Mouse (Mus musculus): ENCODE results near the gene Gatd1. TPM values are rescaled to one million over a fixed set of nuclear protein-coding genes. Genes with fewer than 3 reads are reported as not detected.
A peak's percentile ranks its signal among the peaks of the same experiment; 100 is the strongest.

The Gatd1 gene
- polyA plus RNA-seq, 1 experiment from 2014 or later, result 49.2 TPM

GRCm38 (mm10) chr7:141373611-141374010 lies 40.3 kb downstream of the Gatd1 start:
- Histone ChIP-seq H3K27me3 (replicated peaks; ENCODE audit: control insufficient read depth, insufficient read depth, low read length) (no peaks in the 10 kb centered on the region), H3K4me2 (ENCODE audit: low read length) (no peak overlapping the region), H3K27ac (ENCODE audit: low read depth) (no peak overlapping the region), H3K4me1 (replicated peaks; ENCODE audit: control insufficient read depth, insufficient read depth, low read length) (0 out of 2 replicates have a peak, but pooled peaks cover 3% of the 10 kb centered on the region), H3K9ac (ENCODE audit: low read length) (no peak overlapping the region), H3K36me3 (ENCODE audit: control insufficient read depth, insufficient read depth, low read length) (no peaks in the 10 kb centered on the region), H3K4me3 (ENCODE audit: low read depth, low read length) (no peak overlapping the region), H3K9me3 (ENCODE audit: control insufficient read depth, low read length) (no peaks in the 10 kb centered on the region)
- WGBS, result 72% methylated on average over 6 of the region's 6 CpGs
- DNase-seq (ENCODE audit: low spot score), result no peak
- no peak for ATAC-seq (replicated peaks; ENCODE audit: low FRiP score, low TSS enrichment, low read depth)

GRCm38 (mm10) chr7:141371942-141372595 lies 41.9 kb downstream of the Gatd1 start:
- Histone ChIP-seq H3K27me3 (replicated peaks; ENCODE audit: control insufficient read depth, insufficient read depth, low read length) (no peaks in the 10 kb centered on the region), H3K4me2 (ENCODE audit: low read length) (no peak overlapping the region), H3K4me1 (replicated peaks; ENCODE audit: control insufficient read depth, insufficient read depth, low read length) (0 out of 2 replicates have a peak, but pooled peaks cover 3% of the 10 kb centered on the region), H3K27ac (ENCODE audit: low read depth) (peak overlapping the region; percentile 38; the same call in 1 of the 2 replicates), H3K36me3 (ENCODE audit: control insufficient read depth, insufficient read depth, low read length) (no peaks in the 10 kb centered on the region), H3K9me3 (ENCODE audit: control insufficient read depth, low read length) (no peaks in the 10 kb centered on the region), H3K4me3 (ENCODE audit: low read depth, low read length) (no peak overlapping the region), H3K9ac (ENCODE audit: low read length) (no peak overlapping the region)
- ATAC-seq (replicated peaks; ENCODE audit: low FRiP score, low TSS enrichment, low read depth), result peak; percentile 60
- WGBS, result 28% methylated on average over 6 of the region's 6 CpGs
- DNase-seq (ENCODE audit: low spot score), result no peak

DNA sequence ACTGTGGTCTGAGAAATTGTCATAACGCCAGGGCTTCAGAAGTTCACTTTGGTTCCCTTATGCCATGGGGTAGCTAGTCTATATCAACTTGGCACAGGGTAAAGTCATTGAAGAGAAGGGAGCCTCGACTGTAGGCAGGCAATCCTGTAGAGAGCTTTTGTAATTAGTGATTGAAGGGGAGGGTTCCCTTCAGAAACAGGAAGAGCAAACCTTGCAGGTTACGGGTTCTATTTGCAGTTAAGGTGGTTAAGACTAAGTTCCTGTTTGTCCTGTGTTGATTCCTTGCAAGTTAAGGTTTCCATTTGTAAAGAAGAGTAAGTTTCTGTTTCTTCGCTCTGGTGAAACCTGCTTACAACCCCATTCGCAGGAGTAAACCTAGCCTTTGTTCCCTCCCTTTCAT lies 44.0 kb downstream of the Gatd1 start:
- no peak overlapping the region for H3K9ac ChIP-seq (ENCODE audit: low read length)
- DNase-seq (ENCODE audit: low spot score), result no peak
- no peaks in the 10 kb centered on the region for H3K27me3 ChIP-seq (replicated peaks; ENCODE audit: control insufficient read depth, insufficient read depth, low read length)
- H3K9me3 ChIP-seq (ENCODE audit: control insufficient read depth, low read length), result no peaks in the 10 kb centered on the region
- H3K4me3 ChIP-seq (ENCODE audit: low read depth, low read length), result no peak overlapping the region
- no peak for ATAC-seq (replicated peaks; ENCODE audit: low FRiP score, low TSS enrichment, low read depth)
- H3K4me2 ChIP-seq (ENCODE audit: low read length), result no peak overlapping the region
- no peaks in the 10 kb centered on the region for H3K36me3 ChIP-seq (ENCODE audit: control insufficient read depth, insufficient read depth, low read length)
- 69% methylated on average over 5 of the region's 5 CpGs for WGBS
- H3K4me1 ChIP-seq (replicated peaks; ENCODE audit: control insufficient read depth, insufficient read depth, low read length), result 0 out of 2 replicates have a peak, but pooled peaks cover 3% of the 10 kb centered on the region
- H3K27ac ChIP-seq (ENCODE audit: low read depth), result no peak overlapping the region

DNA sequence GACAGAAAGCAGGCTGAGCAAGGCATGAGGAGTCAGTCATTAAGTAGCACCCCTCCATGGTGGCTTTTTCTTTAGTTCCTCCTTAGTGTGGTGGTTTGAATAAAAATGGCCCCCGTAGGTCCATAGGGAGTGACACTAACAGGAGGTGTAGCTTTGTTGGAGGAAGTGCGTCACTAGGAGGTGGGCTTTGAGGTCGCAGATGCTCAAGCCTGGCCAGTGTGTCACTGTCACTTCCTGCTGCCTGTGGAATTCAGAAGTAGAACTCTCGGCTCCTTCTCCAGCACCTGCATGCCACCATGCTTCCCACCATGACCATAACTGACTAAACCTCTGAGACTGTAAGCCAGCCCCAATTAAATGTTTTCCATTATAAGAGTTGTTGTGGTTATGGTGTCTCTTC lies 46.6 kb downstream of the Gatd1 start:
- Histone ChIP-seq H3K9me3 (ENCODE audit: control insufficient read depth, low read length) (no peaks in the 10 kb centered on the region), H3K9ac (ENCODE audit: low read length) (no peak overlapping the region), H3K36me3 (ENCODE audit: control insufficient read depth, insufficient read depth, low read length) (no peaks in the 10 kb centered on the region), H3K4me3 (ENCODE audit: low read depth, low read length) (no peak overlapping the region), H3K27ac (ENCODE audit: low read depth) (no peak overlapping the region), H3K4me2 (ENCODE audit: low read length) (no peak overlapping the region), H3K4me1 (replicated peaks; ENCODE audit: control insufficient read depth, insufficient read depth, low read length) (0 out of 2 replicates have a peak, but pooled peaks cover 2% of the 10 kb centered on the region), H3K27me3 (replicated peaks; ENCODE audit: control insufficient read depth, insufficient read depth, low read length) (no peaks in the 10 kb centered on the region)
- no peak for DNase-seq (ENCODE audit: low spot score)
- 90% methylated on average over 4 of the region's 4 CpGs for WGBS
- no peak for ATAC-seq (replicated peaks; ENCODE audit: low FRiP score, low TSS enrichment, low read depth)

DNA sequence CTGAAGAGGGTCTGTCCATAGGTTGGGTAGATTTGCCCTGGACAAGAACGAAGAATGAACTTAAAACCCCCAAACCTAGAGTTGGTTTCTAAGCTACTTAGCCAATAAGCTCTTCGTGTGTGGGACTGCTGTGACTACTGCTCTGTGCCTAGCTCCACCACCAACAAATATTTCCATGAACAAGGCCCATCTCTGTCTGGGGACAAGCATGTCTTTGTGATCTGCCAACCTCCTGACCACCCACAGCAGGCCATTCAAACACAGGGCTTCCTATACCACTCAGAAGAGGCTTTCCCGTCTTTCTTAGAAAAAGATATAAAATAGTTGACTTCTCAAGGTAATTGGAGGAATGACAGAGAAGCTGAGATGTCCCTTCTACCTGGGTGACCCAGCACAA lies 48.9 kb downstream of the Gatd1 start:
- ATAC-seq (replicated peaks; ENCODE audit: low FRiP score, low TSS enrichment, low read depth), result no peak

DNA sequence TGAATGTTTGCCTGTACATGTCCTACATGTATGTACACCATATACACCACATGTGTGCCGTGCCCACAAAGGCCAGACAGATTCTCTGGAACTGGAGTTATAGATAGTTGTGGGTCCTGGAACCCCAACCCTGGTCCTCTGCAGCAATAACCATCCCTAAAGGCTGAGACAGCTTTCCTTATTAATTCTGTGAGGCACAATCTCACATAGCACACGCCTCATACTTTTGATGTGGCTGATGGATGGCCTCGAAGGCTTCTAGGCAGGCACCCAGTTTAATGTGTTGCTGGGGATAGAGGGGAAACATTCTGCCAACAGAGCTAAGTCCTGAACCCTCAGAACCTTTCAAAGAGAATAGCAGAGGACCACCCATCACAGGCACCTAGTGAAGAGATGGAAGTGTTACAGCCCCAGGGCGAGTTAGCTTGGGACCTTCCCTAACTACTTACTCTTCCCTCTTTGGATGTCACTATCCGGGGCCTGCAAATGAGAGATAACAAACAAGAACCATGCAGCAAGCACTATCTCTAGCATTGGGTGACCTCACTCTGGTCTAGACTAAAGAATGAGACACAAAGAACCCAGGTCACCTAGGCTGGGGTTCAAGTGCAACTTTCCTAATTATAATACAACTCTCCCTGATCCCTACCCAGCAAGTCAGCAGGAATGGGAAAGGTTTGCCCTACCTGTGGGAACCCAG lies 49.4 kb downstream of the Gatd1 start:
- Histone ChIP-seq H3K27ac (ENCODE audit: low read depth) (no peak overlapping the region), H3K4me1 (replicated peaks; ENCODE audit: control insufficient read depth, insufficient read depth, low read length) (no peaks in the 10 kb centered on the region), H3K9me3 (ENCODE audit: control insufficient read depth, low read length) (no peaks in the 10 kb centered on the region), H3K4me3 (ENCODE audit: low read depth, low read length) (no peak overlapping the region), H3K9ac (ENCODE audit: low read length) (no peak overlapping the region), H3K4me2 (ENCODE audit: low read length) (no peak overlapping the region), H3K36me3 (ENCODE audit: control insufficient read depth, insufficient read depth, low read length) (no peaks in the 10 kb centered on the region), H3K27me3 (replicated peaks; ENCODE audit: control insufficient read depth, insufficient read depth, low read length) (0 out of 2 replicates have a peak, but pooled peaks cover 7% of the 10 kb centered on the region)
- DNase-seq (ENCODE audit: low spot score) (no peak), ATAC-seq (replicated peaks; ENCODE audit: low FRiP score, low TSS enrichment, low read depth) (no peak)
- WGBS, result 78% methylated on average over 5 of the region's 5 CpGs

More for the DNA sequence above, 48.9 kb downstream of the Gatd1 start:
- H3K36me3 ChIP-seq (ENCODE audit: control insufficient read depth, insufficient read depth, low read length), result no peaks in the 10 kb centered on the region
- no peak overlapping the region for H3K4me2 ChIP-seq (ENCODE audit: low read length)
- no peak overlapping the region for H3K4me3 ChIP-seq (ENCODE audit: low read depth, low read length)
- no peaks in the 10 kb centered on the region for H3K4me1 ChIP-seq (replicated peaks; ENCODE audit: control insufficient read depth, insufficient read depth, low read length)
- 65% methylated on average over 3 of the region's 3 CpGs for WGBS
- H3K9ac ChIP-seq (ENCODE audit: low read length), result no peak overlapping the region
- DNase-seq (ENCODE audit: low spot score), result no peak
- 0 out of 2 replicates have a peak, but pooled peaks cover 7% of the 10 kb centered on the region for H3K27me3 ChIP-seq (replicated peaks; ENCODE audit: control insufficient read depth, insufficient read depth, low read length)
- H3K27ac ChIP-seq (ENCODE audit: low read depth), result no peak overlapping the region
- H3K9me3 ChIP-seq (ENCODE audit: control insufficient read depth, low read length), result no peaks in the 10 kb centered on the region

GRCm38 (mm10) chr7:141363752-141364125 lies 50.2 kb downstream of the Gatd1 start:
- H3K4me3 ChIP-seq (ENCODE audit: low read depth, low read length), result no peak overlapping the region
- H3K4me2 ChIP-seq (ENCODE audit: low read length), result no peak overlapping the region
- no peak overlapping the region for H3K9ac ChIP-seq (ENCODE audit: low read length)
- H3K9me3 ChIP-seq (ENCODE audit: control insufficient read depth, low read length), result no peaks in the 10 kb centered on the region
- ATAC-seq (replicated peaks; ENCODE audit: low FRiP score, low TSS enrichment, low read depth), result no peak
- no peaks in the 10 kb centered on the region for H3K4me1 ChIP-seq (replicated peaks; ENCODE audit: control insufficient read depth, insufficient read depth, low read length)
- 59% methylated on average over 2 of the region's 2 CpGs for WGBS
- H3K36me3 ChIP-seq (ENCODE audit: control insufficient read depth, insufficient read depth, low read length), result no peaks in the 10 kb centered on the region
- no peak for DNase-seq (ENCODE audit: low spot score)
- 0 out of 2 replicates have a peak, but pooled peaks cover 7% of the 10 kb centered on the region for H3K27me3 ChIP-seq (replicated peaks; ENCODE audit: control insufficient read depth, insufficient read depth, low read length)
- no peak overlapping the region for H3K27ac ChIP-seq (ENCODE audit: low read depth)

GRCm38 (mm10) chr7:141363106-141363751 lies 50.7 kb downstream of the Gatd1 start:
- DNase-seq (ENCODE audit: low spot score) (peak; percentile 87), ATAC-seq (replicated peaks; ENCODE audit: low FRiP score, low TSS enrichment, low read depth) (peak; percentile 29; the same call in 1 of the 2 replicates)
- Histone ChIP-seq H3K36me3 (ENCODE audit: control insufficient read depth, insufficient read depth, low read length) (no peaks in the 10 kb centered on the region), H3K27ac (ENCODE audit: low read depth) (no peak overlapping the region), H3K4me2 (ENCODE audit: low read length) (no peak overlapping the region), H3K9me3 (ENCODE audit: control insufficient read depth, low read length) (no peaks in the 10 kb centered on the region), H3K4me3 (ENCODE audit: low read depth, low read length) (no peak overlapping the region), H3K27me3 (replicated peaks; ENCODE audit: control insufficient read depth, insufficient read depth, low read length) (0 out of 2 replicates have a peak, but pooled peaks cover 7% of the 10 kb centered on the region), H3K9ac (ENCODE audit: low read length) (no peak overlapping the region), H3K4me1 (replicated peaks; ENCODE audit: control insufficient read depth, insufficient read depth, low read length) (no peaks in the 10 kb centered on the region)
- 63% methylated on average over 4 of the region's 4 CpGs for WGBS

Data from intestine, embryonic 14.5 days (tissue).